Mouse (Mus musculus) limb, embryonic 11.5 days (tissue): ENCODE measurements around the gene Olfr1214. TPM values are rescaled to one million over a fixed set of nuclear protein-coding genes. Genes with fewer than 3 reads are reported as not detected.

Experiments
- polyA plus RNA-seq: library from polyadenylated mRNA; unstranded; fragments of >200 nt; fragmentation: Nextera tagmentation; extraction: Ambion mirVana; gene quantifications from 2 replicates; pipeline ENCODE4 v1.2.1, GENCODE M21; 2014

Olfr1214 gene
- polyA plus RNA-seq, 1 experiment from 2014 or later: not detected

Other genes starting within 250 kb of the Olfr1214 start
- gene Olfr1198, start 241.3 kb downstream of the Olfr1214 start, polyA plus RNA-seq: not detected in 2 replicates
- not detected in 2 replicates for gene Olfr1199, start 232.2 kb downstream of the Olfr1214 start, polyA plus RNA-seq
- not detected in 2 replicates for gene Olfr1200, start 222.2 kb downstream of the Olfr1214 start, polyA plus RNA-seq
- gene Olfr1201, start 199.6 kb downstream of the Olfr1214 start, polyA plus RNA-seq: not detected in 2 replicates
- gene Olfr1202, start 178.2 kb downstream of the Olfr1214 start, polyA plus RNA-seq: not detected in 2 replicates
- gene Olfr1205, start 162.9 kb downstream of the Olfr1214 start, polyA plus RNA-seq: not detected in 2 replicates
- gene Olfr1204, start 143.4 kb downstream of the Olfr1214 start, polyA plus RNA-seq: not detected in 2 replicates
- gene Olfr1206, start 129.4 kb downstream of the Olfr1214 start, polyA plus RNA-seq: not detected in 2 replicates
- not detected in 2 replicates for gene Olfr1208, start 90.3 kb downstream of the Olfr1214 start, polyA plus RNA-seq
- gene Olfr1209, start 77.5 kb downstream of the Olfr1214 start, polyA plus RNA-seq: not detected in 2 replicates
- not detected in 2 replicates for gene Olfr1211, start 54.5 kb downstream of the Olfr1214 start, polyA plus RNA-seq
- gene Olfr1212, start 38.7 kb downstream of the Olfr1214 start, polyA plus RNA-seq: not detected in 2 replicates
- gene Gm13762, start 12.4 kb downstream of the Olfr1214 start, polyA plus RNA-seq: not detected in 2 replicates
- not detected in 2 replicates for gene Olfr1215, start 14.3 kb upstream of the Olfr1214 start, polyA plus RNA-seq
- not detected in 2 replicates for gene Olfr1216, start 25.7 kb upstream of the Olfr1214 start, polyA plus RNA-seq
- gene Olfr1217, start 39.4 kb upstream of the Olfr1214 start, polyA plus RNA-seq: not detected in 2 replicates
- not detected in 2 replicates for gene Olfr1218, start 68.5 kb upstream of the Olfr1214 start, polyA plus RNA-seq
- not detected in 2 replicates for gene Olfr1219, start 90.9 kb upstream of the Olfr1214 start, polyA plus RNA-seq
- gene Olfr1220, start 114.2 kb upstream of the Olfr1214 start, polyA plus RNA-seq: not detected in 2 replicates
- gene Olfr1221, start 124.6 kb upstream of the Olfr1214 start, polyA plus RNA-seq: not detected in 2 replicates
- gene Olfr1222, start 140.4 kb upstream of the Olfr1214 start, polyA plus RNA-seq: not detected in 2 replicates
- gene Olfr1223, start 158.9 kb upstream of the Olfr1214 start, polyA plus RNA-seq: not detected in 2 replicates
- gene Olfr1224-ps1, start 171.4 kb upstream of the Olfr1214 start, polyA plus RNA-seq: not detected in 2 replicates
- not detected in 2 replicates for gene Olfr1225, start 182.0 kb upstream of the Olfr1214 start, polyA plus RNA-seq
- not detected in 2 replicates for gene Olfr1226, start 207.4 kb upstream of the Olfr1214 start, polyA plus RNA-seq